Mouse (Mus musculus): ENCODE results near the gene Zfp512b. TPM values are rescaled to one million over a fixed set of nuclear protein-coding genes. Genes with fewer than 3 reads are reported as not detected.

Zfp512b gene
- total RNA-seq, 2 experiments from 2014 or later = 17.6 to 20.3 TPM

- no peak overlapping the region for H3K27ac ChIP-seq
- intact Hi-C loops (cut with DNase I) = no loop called here
- no peak overlapping the region for H3K4me3 ChIP-seq
- no peak for TF ChIP-seq CTCF (IDR thresholded peaks at IDR 0.05)
- no peak for DNase-seq
These were observed 22.2 kb downstream of the Zfp512b start for GRCm38 (mm10) chr2:181570375-181570774.

- DNase-seq = no peak
- TF ChIP-seq CTCF (IDR thresholded peaks at IDR 0.05) = no peak
- intact Hi-C loops (cut with DNase I) = loop anchor here (2.0 to 5.0 kb wide), 2 partner anchors 47 to 158 kb away; no protein-coding TSS in a partner anchor
- no peak overlapping the region for H3K27ac ChIP-seq
- H3K4me3 ChIP-seq = no peak overlapping the region
These were observed 22.7 kb downstream of the Zfp512b start for GRCm38 (mm10) chr2:181569856-181570255.

GRCm38 (mm10) chr2:181568272-181569008 lies 24.2 kb downstream of the Zfp512b start:
- H3K4me3 ChIP-seq = no peak overlapping the region
- intact Hi-C loops (cut with DNase I) = loop anchor here (2.0 to 5.0 kb wide), 2 partner anchors 46 to 156 kb away; no protein-coding TSS in a partner anchor
- peak; percentile 64 for DNase-seq
- TF ChIP-seq CTCF (IDR thresholded peaks at IDR 0.05) = peak; percentile 77
- H3K27ac ChIP-seq = no peak overlapping the region

DNA sequence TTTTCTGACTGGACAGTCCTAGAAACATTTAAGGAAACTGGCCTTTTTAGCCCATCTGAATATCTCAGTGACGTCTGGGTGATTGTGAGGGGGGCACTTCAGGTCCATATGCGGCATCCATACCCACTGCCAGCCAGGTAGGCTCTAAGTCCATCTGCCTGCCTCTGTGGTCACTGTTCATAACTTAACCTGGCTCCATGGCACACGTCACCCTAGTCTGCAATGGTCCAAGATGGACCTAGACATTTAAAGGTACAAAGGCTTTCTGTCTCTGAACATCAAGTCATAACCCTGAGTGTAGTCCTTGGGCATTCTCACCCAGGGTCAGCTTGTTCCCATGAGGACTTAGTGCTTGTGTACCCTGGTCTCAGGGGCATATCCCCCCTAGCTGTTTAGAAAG lies 25.3 kb downstream of the Zfp512b start:
- intact Hi-C loops (cut with DNase I) = loop anchor here (5.0 kb wide), 1 partner anchor 155 kb away; no protein-coding TSS in a partner anchor
- TF ChIP-seq CTCF (IDR thresholded peaks at IDR 0.05) = no peak

GRCm38 (mm10) chr2:181553772-181554171 lies 38.8 kb downstream of the Zfp512b start:
- TF ChIP-seq CTCF (IDR thresholded peaks at IDR 0.05) = no peak
- DNase-seq = no peak
- intact Hi-C loops (cut with DNase I) = no loop called here
- H3K27ac ChIP-seq = no peak overlapping the region
- H3K4me3 ChIP-seq = no peak overlapping the region

More for the DNA sequence above, 25.3 kb downstream of the Zfp512b start:
- no peak for DNase-seq
- Histone ChIP-seq H3K27ac (no peak overlapping the region), H3K4me3 (no peak overlapping the region)

DNA sequence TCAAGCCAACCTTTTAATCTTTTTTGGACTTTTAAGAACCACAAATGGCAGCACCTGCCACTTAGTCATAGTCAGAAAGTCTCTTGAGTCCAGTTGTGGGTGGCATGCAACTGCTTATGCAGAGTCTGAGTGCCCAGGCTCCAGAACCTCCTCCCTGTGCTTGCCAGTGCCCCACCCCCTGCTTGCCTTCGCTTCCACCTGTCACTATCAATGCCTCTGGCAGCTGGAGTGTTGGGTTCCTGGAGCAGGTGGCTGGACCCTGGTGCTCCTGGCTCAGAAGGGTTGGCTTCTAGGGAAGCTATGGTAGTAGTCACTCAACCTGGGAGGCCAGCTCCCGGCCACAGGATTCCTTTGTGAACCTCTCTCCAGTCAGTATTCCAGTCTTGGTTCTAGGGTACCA lies 42.4 kb downstream of the Zfp512b start:
- TF ChIP-seq CTCF (IDR thresholded peaks at IDR 0.05) = no peak
- no peak overlapping the region for H3K27ac ChIP-seq
- DNase-seq = peak; percentile 71
- no peak overlapping the region for H3K4me3 ChIP-seq
- intact Hi-C loops (cut with DNase I) = no loop called here

DNA sequence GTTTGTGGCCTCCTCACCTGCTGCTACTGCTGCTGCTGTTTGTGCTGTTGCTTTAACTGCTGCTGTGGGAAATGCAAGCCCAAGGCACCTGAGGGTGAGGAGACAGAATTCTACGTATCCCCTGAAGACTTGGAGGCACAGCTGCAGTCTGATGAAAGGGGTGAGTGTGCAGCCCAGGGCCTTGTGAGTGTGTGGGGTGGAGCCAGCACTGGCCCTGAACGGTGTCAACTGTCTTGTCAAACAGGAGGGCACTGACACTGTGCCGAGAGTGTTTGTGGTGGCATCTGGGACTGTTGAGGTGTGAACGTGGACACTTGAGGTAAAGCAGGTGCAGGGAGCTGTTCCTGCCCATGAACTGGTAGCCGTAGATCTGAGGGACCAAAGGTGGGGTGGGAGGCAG lies 43.9 kb downstream of the Zfp512b start:
- DNase-seq = no peak
- no peak overlapping the region for H3K4me3 ChIP-seq
- no peak overlapping the region for H3K27ac ChIP-seq
- intact Hi-C loops (cut with DNase I) = no loop called here
- TF ChIP-seq CTCF (IDR thresholded peaks at IDR 0.05) = no peak

DNA sequence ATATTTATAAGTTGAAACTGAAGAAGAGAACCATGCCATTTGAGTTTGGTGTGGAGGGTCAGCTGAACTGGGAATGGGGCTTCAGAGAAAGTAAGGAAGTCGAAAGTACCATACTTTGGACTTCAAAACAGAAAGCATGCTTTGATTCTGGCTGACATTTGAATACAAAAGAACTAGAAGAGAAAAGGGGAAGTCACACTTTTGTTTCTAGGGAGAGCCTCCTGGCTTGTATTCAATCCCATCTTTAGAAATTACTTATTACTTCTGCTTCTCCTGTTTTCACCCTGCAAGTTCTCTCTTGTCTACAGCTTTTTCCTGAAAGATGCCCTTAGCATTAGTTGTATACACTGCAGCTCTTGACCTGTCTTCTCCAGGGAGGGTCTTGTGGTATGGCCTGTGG lies 44.4 kb downstream of the Zfp512b start:
- no peak overlapping the region for H3K4me3 ChIP-seq
- no peak overlapping the region for H3K27ac ChIP-seq
- TF ChIP-seq CTCF (IDR thresholded peaks at IDR 0.05) = no peak
- intact Hi-C loops (cut with DNase I) = no loop called here
- no peak for DNase-seq

- Histone ChIP-seq H3K27ac (no peak overlapping the region), H3K4me3 (no peak overlapping the region)
- intact Hi-C loops (cut with DNase I) = no loop called here
- no peak for DNase-seq
- no peak for TF ChIP-seq CTCF (IDR thresholded peaks at IDR 0.05)
These were observed 46.5 kb downstream of the Zfp512b start for GRCm38 (mm10) chr2:181546142-181546541.

- H3K4me3 ChIP-seq = no peak overlapping the region
- intact Hi-C loops (cut with DNase I) = loop anchor here (2.0 kb wide), 1 partner anchor 21 kb away; no protein-coding TSS in a partner anchor
- H3K27ac ChIP-seq = 0 out of 2 replicates have a peak overlapping the region, but pooled peaks have one; percentile 2
- DNase-seq = no peak
- TF ChIP-seq CTCF (IDR thresholded peaks at IDR 0.05) = peak; percentile 15; the same call in 1 of the 2 replicates
These were observed 50.7 kb downstream of the Zfp512b start for GRCm38 (mm10) chr2:181541761-181542380.

GRCm38 (mm10) chr2:181537444-181538047 lies 55.1 kb downstream of the Zfp512b start:
- DNase-seq = peak; percentile 65
- intact Hi-C loops (cut with DNase I) = no loop called here
- Histone ChIP-seq H3K4me3 (peak overlapping the region; percentile 34), H3K27ac (peak overlapping the region; percentile 77)
- TF ChIP-seq CTCF (IDR thresholded peaks at IDR 0.05) = peak; percentile 18; the same call in 1 of the 2 replicates

GRCm38 (mm10) chr2:181536410-181536809 lies 56.2 kb downstream of the Zfp512b start:
- no peak for TF ChIP-seq CTCF (IDR thresholded peaks at IDR 0.05)
- peak overlapping the region; percentile 41 for H3K27ac ChIP-seq
- H3K4me3 ChIP-seq = no peak overlapping the region
- intact Hi-C loops (cut with DNase I) = no loop called here
- no peak for DNase-seq

DNA sequence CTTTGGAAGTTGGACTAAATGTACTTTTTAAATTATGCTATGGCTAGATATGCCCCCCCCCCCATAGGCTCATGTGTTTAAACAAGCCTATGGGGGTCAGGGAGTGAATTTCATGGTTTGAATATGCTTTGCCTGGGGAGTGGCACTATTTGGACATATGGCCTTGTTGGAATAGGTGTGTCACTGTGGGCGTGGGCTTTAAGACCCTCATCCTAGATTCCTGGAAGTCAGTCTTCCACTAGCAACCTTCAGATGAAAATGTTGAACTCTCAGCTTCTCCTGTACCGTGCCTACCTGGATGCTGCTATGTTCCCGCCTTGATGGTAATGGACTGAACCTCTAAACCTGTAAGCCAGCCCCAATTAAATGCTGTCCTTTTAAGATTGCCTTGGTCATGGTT lies 60.0 kb downstream of the Zfp512b start:
- Histone ChIP-seq H3K4me3 (no peak overlapping the region), H3K27ac (no peak overlapping the region)
- intact Hi-C loops (cut with DNase I) = no loop called here
- no peak for DNase-seq
- TF ChIP-seq CTCF (IDR thresholded peaks at IDR 0.05) = no peak

Small RNA genes within 50 kb of the gene (microRNA-seq; reads per million reads assigned to microRNA genes)
- not detected for gene Mir7006

Other genes starting within 250 kb of the Zfp512b start
- 10 to 100 TPM; 13.7 to 14.8 TPM for gene Zgpat, start 227.9 kb downstream of the Zfp512b start, total RNA-seq (2021)
- gene Arfrp1, start 227.4 kb downstream of the Zfp512b start, total RNA-seq (2021) = 10 to 100 TPM; 23.6 to 30.8 TPM
- gene Lime1, start 212.7 kb downstream of the Zfp512b start, total RNA-seq (2021) = 1 to 10 TPM; 5.8 to 6.2 TPM
- 1 to 10 TPM; 4.9 to 6.7 TPM for gene Zbtb46, start 133.4 kb downstream of the Zfp512b start, total RNA-seq (2021)
- gene Abhd16b, start 99.6 kb downstream of the Zfp512b start, total RNA-seq (2021) = not detected
- 10 to 100 TPM; 47.0 to 52.5 TPM for gene Tpd52l2, start 95.7 kb downstream of the Zfp512b start, total RNA-seq (2021)
- 10 to 100 TPM; 43.7 to 46.6 TPM for gene Dnajc5, start 72.3 kb downstream of the Zfp512b start, total RNA-seq (2021)
- gene Uckl1, start 7.9 kb downstream of the Zfp512b start, total RNA-seq (2021) = 10 to 100 TPM; 26.1 to 29.1 TPM
- 10 to 100 TPM; 31.1 to 36.5 TPM for gene Prpf6, start 935 bp downstream of the Zfp512b start, total RNA-seq (2021)
- 1 to 10 TPM; 1.5 to 1.7 TPM for gene Samd10, start 6.4 kb upstream of the Zfp512b start, total RNA-seq (2021)
- not detected for gene Gm29797, start 64.2 kb upstream of the Zfp512b start, total RNA-seq (2021)
- 10 to 100 TPM; 10.4 to 15.3 TPM for gene Sox18, start 78.8 kb upstream of the Zfp512b start, total RNA-seq (2021)
- 1 to 10 TPM; 6.9 to 7.6 TPM for gene Tcea2, start 87.5 kb upstream of the Zfp512b start, total RNA-seq (2021)
- gene Rgs19, start 101.2 kb upstream of the Zfp512b start, total RNA-seq (2021) = 1 to 10 TPM; 2.7 to 2.8 TPM
- not detected for gene Lkaaear1, start 105.6 kb upstream of the Zfp512b start, total RNA-seq (2021)
- gene Oprl1, start 122.2 kb upstream of the Zfp512b start, total RNA-seq (2021) = not detected
- gene Myt1, start 170.5 kb upstream of the Zfp512b start, total RNA-seq (2021) = not detected
- gene Pcmtd2, start 245.1 kb upstream of the Zfp512b start, total RNA-seq (2021) = 10 to 100 TPM; 37.2 to 47.1 TPM

Measured in gastrocnemius, adult 2 months (tissue).